Mouse (Mus musculus) T-helper 17 cell (primary cell): ENCODE data around the gene Prcp.
"Not testable (repeated sequence)": the region's sequence is repeated elsewhere in the genome, so short reads cannot be mapped to it uniquely, and the experiment has no call there.

Experiments
- in situ Hi-C, 2 experiments: fragments of 300-600 bp; cut with MboI, MseI; formaldehyde crosslinking; loops; 1 replicate in 1 of 2; 2 replicates in 1 of 2; pipeline ENCODE4 v1.15.1; 2025; ENCODE audit warnings: high pct_unique_total_duplicates in 2 of 2

The Prcp gene

GRCm38 (mm10) chr7:92887230-92887629 lies 13.0 kb downstream of the Prcp start:
- in situ Hi-C loops, result no loop called here

GRCm38 (mm10) chr7:92890211-92890610 lies 15.9 kb downstream of the Prcp start:
- in situ Hi-C loops, result no loop called here

GRCm38 (mm10) chr7:92890618-92891230 lies 16.5 kb downstream of the Prcp start:
- in situ Hi-C loops, result no loop called here

- in situ Hi-C loops, result no loop called here
Observed at GRCm38 (mm10) chr7:92893478-92893877, 19.2 kb downstream of the Prcp start.

GRCm38 (mm10) chr7:92896036-92896435 lies 21.8 kb downstream of the Prcp start:
- in situ Hi-C loops, result no loop called here

GRCm38 (mm10) chr7:92897021-92897420 lies 22.8 kb downstream of the Prcp start:
- in situ Hi-C loops, result no loop called here

- in situ Hi-C loops, result no loop called here
Observed at GRCm38 (mm10) chr7:92903360-92904038, 29.2 kb downstream of the Prcp start.

GRCm38 (mm10) chr7:92904285-92904684 lies 30.0 kb downstream of the Prcp start:
- in situ Hi-C loops, result not testable (repeated sequence)

GRCm38 (mm10) chr7:92920172-92920856 lies 46.0 kb downstream of the Prcp start:
- in situ Hi-C loops, result no loop called here

- in situ Hi-C loops, result no loop called here
Observed at GRCm38 (mm10) chr7:92920857-92921172, 46.5 kb downstream of the Prcp start.

- in situ Hi-C loops, result no loop called here
Observed at GRCm38 (mm10) chr7:92932792-92933191, 58.5 kb downstream of the Prcp start.

GRCm38 (mm10) chr7:92933308-92933948 lies 59.2 kb downstream of the Prcp start:
- in situ Hi-C loops, result not testable (repeated sequence)

GRCm38 (mm10) chr7:92936747-92937146 lies 62.5 kb downstream of the Prcp start:
- in situ Hi-C loops, result no loop called here

- in situ Hi-C loops, result no loop called here
Observed at GRCm38 (mm10) chr7:92937955-92938354, 63.7 kb downstream of the Prcp start.

- in situ Hi-C loops, result no loop called here
Observed at GRCm38 (mm10) chr7:92939776-92940175, 65.5 kb downstream of the Prcp start.

- in situ Hi-C loops, result no loop called here
Observed at GRCm38 (mm10) chr7:92950775-92951174, 76.5 kb downstream of the Prcp start.

- in situ Hi-C loops, result no loop called here
Observed at GRCm38 (mm10) chr7:92952210-92952609, 77.9 kb downstream of the Prcp start.

GRCm38 (mm10) chr7:92959758-92960157 lies 85.5 kb downstream of the Prcp start:
- in situ Hi-C loops, result loop anchor here (10.0 kb wide), 2 partner anchors 335 to 855 kb away; no protein-coding TSS in a partner anchor

GRCm38 (mm10) chr7:92961876-92962275 lies 87.6 kb downstream of the Prcp start:
- in situ Hi-C loops, result loop anchor here (10.0 kb wide), 2 partner anchors 337 to 857 kb away; no protein-coding TSS in a partner anchor

- in situ Hi-C loops, result loop anchor here (10.0 kb wide), 2 partner anchors 340 to 860 kb away; no protein-coding TSS in a partner anchor
Observed at GRCm38 (mm10) chr7:92964754-92965501, 90.7 kb downstream of the Prcp start.

GRCm38 (mm10) chr7:92967381-92968127 lies 93.3 kb downstream of the Prcp start:
- in situ Hi-C loops, result loop anchor here (10.0 kb wide), 2 partner anchors 343 to 863 kb away; no protein-coding TSS in a partner anchor
